Mouse (Mus musculus) hindbrain, embryonic 11.5 days (tissue): ENCODE measurements around the gene Sumf1. TPM values are rescaled to one million over a fixed set of nuclear protein-coding genes. Genes with fewer than 3 reads are reported as not detected.
A peak's percentile ranks its signal among the peaks of the same experiment; 100 is the strongest.

ENCODE experiments used
- ATAC-seq: fragments of 200-750 bp; cut with Nextera tagmentation; 2 replicates; pipeline ENCODE4 v1.8.0; 2017; ENCODE audit warnings: mild to moderate bottlenecking, moderate TSS enrichment, moderate library complexity; ENCODE audit not compliant: low FRiP score
- DNase-seq: peaks from one replicate; pipeline ENCODE4 v3.0.0-alpha.2; 2015; ENCODE audit warnings: low spot score
- H3K27ac ChIP-seq: fragments of 300-500 bp; sonication (generic); 2 replicates; pipeline ENCODE4 v1.5.1; 2014; ENCODE audit warnings: mild to moderate bottlenecking, low read depth, low read length
- H3K27me3 ChIP-seq: fragments of 300-500 bp; sonication (generic); 2 replicates; pipeline ENCODE4 v1.6.1; 2014; ENCODE audit warnings: mild to moderate bottlenecking, low read length, moderate library complexity, mixed read lengths; ENCODE audit not compliant: control insufficient read depth, insufficient read depth
- H3K36me3 ChIP-seq: fragments of 300-500 bp; sonication (generic); 2 replicates; pipeline ENCODE4 v1.6.1; 2014; ENCODE audit warnings: mild to moderate bottlenecking, low read length, moderate library complexity, mixed read lengths; ENCODE audit not compliant: control insufficient read depth, insufficient read depth
- H3K4me1 ChIP-seq: fragments of 300-500 bp; sonication (generic); replicated peaks from 2 replicates; pipeline ENCODE4 v1.6.1; 2014; ENCODE audit warnings: low read length, mixed read lengths; ENCODE audit not compliant: control insufficient read depth, insufficient read depth
- H3K4me2 ChIP-seq: fragments of 300-500 bp; sonication (generic); replicated peaks from 2 replicates; pipeline ENCODE4 v1.6.1; 2014; ENCODE audit warnings: mild to moderate bottlenecking, low read depth, low read length
- H3K4me3 ChIP-seq: fragments of 300-500 bp; sonication (generic); 2 replicates; pipeline ENCODE4 v1.5.1; 2014; ENCODE audit warnings: low read depth, low read length
- H3K9ac ChIP-seq: fragments of 300-500 bp; sonication (generic); 2 replicates; pipeline ENCODE4 v1.6.1; 2014; ENCODE audit warnings: low read depth, low read length
- H3K9me3 ChIP-seq: fragments of 300-500 bp; sonication (generic); 2 replicates; pipeline ENCODE4 v1.6.1; 2016; ENCODE audit warnings: low read length; ENCODE audit not compliant: control insufficient read depth
- WGBS: fragments of 180-500 bp; shearing (Covaris S2); extraction: QIAGEN DNeasy Blood & Tissue Kit; methylation state at CpG from one replicate; pipeline ENCODE4 v1.1.7; 2014; 5-methylcytosine and 5-hydroxymethylcytosine counted together
- polyA plus RNA-seq: library from polyadenylated mRNA; unstranded; fragments of >200 nt; fragmentation: Nextera tagmentation; extraction: Ambion mirVana; gene quantifications from 2 replicates; pipeline ENCODE4 v1.2.1, GENCODE M21; 2014

Sumf1 gene
- polyA plus RNA-seq, 1 experiment from 2014 or later: 13.3 TPM

DNA sequence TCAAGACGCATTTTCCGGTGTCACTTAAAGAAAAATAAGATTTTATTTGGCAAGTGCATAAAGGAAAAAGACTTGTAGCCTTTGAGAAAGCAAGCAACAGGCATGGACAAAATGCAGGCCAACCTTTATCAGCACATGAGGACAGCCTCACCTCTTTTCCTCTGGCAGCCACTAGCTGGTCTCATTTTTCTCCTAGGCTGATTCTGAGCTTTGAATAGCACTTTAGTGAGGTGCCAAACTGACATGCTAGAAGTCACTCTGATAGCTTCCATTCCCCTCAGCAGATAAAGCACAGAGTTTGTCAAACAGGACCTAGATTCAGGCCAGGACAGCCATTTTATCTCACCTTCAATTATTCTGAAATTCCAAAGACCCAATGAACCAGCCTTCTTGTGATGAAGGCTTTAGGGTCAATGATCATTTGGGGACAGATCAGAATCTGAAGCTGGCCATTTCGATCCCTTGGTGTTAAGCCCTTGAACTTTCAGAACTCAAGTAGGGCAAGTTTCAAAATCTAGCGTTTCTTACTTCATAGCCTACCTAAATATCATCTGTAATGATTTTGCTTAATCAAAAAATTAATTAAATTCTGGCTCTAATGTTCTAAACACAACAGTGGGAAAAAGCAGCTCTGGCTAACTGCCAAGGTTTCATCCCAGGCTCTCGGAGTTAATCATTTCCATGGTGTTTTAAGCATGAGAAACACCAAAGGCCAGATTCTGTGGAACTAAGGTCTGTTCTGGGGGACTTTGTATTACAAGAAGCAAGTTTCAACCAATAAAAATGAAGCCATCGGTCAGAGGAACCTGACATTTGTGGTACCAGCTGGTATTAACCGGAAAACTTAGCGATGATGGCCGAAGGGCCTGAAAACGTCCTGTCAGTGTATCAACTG is 83.2 kb downstream of the Sumf1 start:
- Histone ChIP-seq H3K9me3 (no peaks in the 10 kb centered on the region), H3K4me2 (no peak overlapping the region), H3K36me3 (no peaks in the 10 kb centered on the region), H3K9ac (no peak overlapping the region), H3K27ac (no peak overlapping the region), H3K27me3 (no peaks in the 10 kb centered on the region), H3K4me1 (no peaks in the 10 kb centered on the region), H3K4me3 (no peak overlapping the region)
- 90% methylated on average over 10 of the region's 10 CpGs for WGBS
- ATAC-seq: no peak
- DNase-seq: no peak

- Histone ChIP-seq H3K4me2 (no peak overlapping the region), H3K27ac (no peak overlapping the region), H3K9me3 (no peaks in the 10 kb centered on the region), H3K27me3 (no peaks in the 10 kb centered on the region), H3K4me3 (no peak overlapping the region), H3K4me1 (no peaks in the 10 kb centered on the region), H3K36me3 (no peaks in the 10 kb centered on the region), H3K9ac (no peak overlapping the region)
- ATAC-seq: peak; percentile 19; the same call in 1 of the 2 replicates
- 47% methylated on average over 3 of the region's 3 CpGs for WGBS
- DNase-seq: no peak
Observed at GRCm38 (mm10) chr6:108098846-108099217, 86.5 kb downstream of the Sumf1 start.

GRCm38 (mm10) chr6:108098171-108098845 is 87.1 kb downstream of the Sumf1 start:
- no peaks in the 10 kb centered on the region for H3K36me3 ChIP-seq
- DNase-seq: peak; percentile 79
- no peaks in the 10 kb centered on the region for H3K9me3 ChIP-seq
- no peaks in the 10 kb centered on the region for H3K4me1 ChIP-seq
- 18% methylated on average over 9 of the region's 9 CpGs for WGBS
- no peak overlapping the region for H3K27ac ChIP-seq
- H3K9ac ChIP-seq: no peak overlapping the region
- no peaks in the 10 kb centered on the region for H3K27me3 ChIP-seq
- ATAC-seq: peak; percentile 82
- no peak overlapping the region for H3K4me3 ChIP-seq
- H3K4me2 ChIP-seq: no peak overlapping the region

DNA sequence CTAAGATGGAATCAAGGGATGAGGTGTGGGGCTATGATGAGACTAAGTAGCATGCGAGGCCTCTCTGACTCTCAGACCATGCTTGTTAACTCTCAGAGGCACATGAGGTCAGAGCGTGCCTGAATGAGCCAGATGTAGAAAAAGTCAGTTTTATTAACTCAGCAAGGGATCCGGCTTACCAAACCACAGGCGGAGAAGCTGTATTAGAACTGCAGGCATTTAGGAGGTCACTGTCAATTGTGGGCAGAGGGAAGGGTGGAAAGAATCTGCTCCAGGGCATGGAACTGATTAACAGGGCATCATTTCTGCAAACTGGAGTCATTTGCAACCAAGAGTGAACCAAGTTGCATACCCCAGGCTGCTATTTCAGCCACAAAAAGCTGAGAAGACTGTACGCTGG is 89.9 kb downstream of the Sumf1 start:
- DNase-seq (no peak), ATAC-seq (no peak)
- Histone ChIP-seq H3K4me2 (no peak overlapping the region), H3K27ac (no peak overlapping the region), H3K27me3 (no peaks in the 10 kb centered on the region), H3K4me1 (no peaks in the 10 kb centered on the region), H3K36me3 (no peaks in the 10 kb centered on the region), H3K9me3 (no peaks in the 10 kb centered on the region), H3K4me3 (no peak overlapping the region), H3K9ac (no peak overlapping the region)
- WGBS: 78% methylated on average over 5 of the region's 5 CpGs

DNA sequence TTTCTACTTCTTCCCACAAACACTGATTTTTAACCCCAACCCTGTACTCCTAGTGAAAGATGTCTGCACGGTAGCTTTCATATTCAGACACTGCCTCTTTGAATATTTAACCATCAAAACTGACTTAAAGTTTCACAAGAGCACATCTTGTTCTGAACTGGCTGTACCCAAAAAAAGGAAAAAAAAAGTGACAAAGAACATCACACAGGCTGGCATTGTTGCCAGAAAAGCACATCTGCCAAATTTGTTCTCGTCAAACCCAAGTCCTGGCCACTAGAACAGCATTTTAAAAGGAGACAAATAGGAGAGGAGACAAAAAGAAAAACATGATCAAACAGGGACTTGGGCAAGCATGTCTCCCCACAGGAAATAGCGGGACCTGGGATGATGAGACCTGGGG is 91.9 kb downstream of the Sumf1 start:
- no peaks in the 10 kb centered on the region for H3K9me3 ChIP-seq
- no peak overlapping the region for H3K9ac ChIP-seq
- no peaks in the 10 kb centered on the region for H3K4me1 ChIP-seq
- no peak for DNase-seq
- no peak overlapping the region for H3K4me2 ChIP-seq
- no peak overlapping the region for H3K27ac ChIP-seq
- H3K4me3 ChIP-seq: no peak overlapping the region
- ATAC-seq: no peak
- no peaks in the 10 kb centered on the region for H3K27me3 ChIP-seq
- no peaks in the 10 kb centered on the region for H3K36me3 ChIP-seq
- 90% methylated on average over 3 of the region's 3 CpGs for WGBS

DNA sequence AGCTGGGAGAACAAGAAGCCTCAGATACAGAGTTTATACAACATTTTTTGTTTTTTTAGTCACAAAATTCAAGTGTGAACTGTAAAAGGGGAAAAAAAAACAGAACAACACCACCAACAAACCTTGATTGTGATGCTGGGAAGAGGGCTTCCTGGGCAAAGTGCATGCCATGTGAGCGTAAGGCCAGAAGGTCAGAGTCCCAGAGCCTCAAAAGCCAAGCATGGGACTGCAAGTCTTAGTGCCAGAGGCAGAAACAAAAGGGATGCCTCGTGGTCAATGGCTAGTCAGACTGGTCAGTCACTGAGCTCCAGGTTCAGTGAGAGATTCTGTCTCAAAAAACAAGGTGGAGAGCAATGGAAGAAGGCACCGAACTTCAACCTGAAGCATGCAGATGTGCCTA is 92.7 kb downstream of the Sumf1 start:
- DNase-seq (no peak), ATAC-seq (no peak)
- Histone ChIP-seq H3K4me3 (no peak overlapping the region), H3K27ac (no peak overlapping the region), H3K9me3 (no peaks in the 10 kb centered on the region), H3K9ac (no peak overlapping the region), H3K4me2 (no peak overlapping the region), H3K27me3 (no peaks in the 10 kb centered on the region), H3K4me1 (no peaks in the 10 kb centered on the region), H3K36me3 (no peaks in the 10 kb centered on the region)
- WGBS: 83% methylated on average over 3 of the region's 3 CpGs

DNA sequence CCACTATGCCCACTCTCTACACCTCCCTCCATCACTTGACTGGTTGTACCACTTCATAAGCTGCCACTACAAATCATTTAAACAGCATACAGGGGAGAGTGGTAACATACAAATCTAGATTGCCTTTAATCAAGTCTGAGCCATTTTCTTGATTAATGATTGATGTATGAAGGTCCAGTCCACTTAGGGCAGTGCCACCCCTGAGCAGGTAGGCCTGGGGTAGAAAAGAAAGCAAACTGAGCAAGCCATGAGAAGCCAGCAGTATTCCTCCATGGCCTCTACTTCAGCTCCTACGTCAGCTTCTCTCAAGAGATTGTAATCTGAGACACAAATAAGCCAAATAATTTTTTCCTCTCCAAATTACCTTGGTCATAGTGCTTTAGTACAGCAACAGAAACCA is 94.1 kb downstream of the Sumf1 start:
- H3K36me3 ChIP-seq: no peaks in the 10 kb centered on the region
- 68% methylated on average over 1 of the region's 1 CpGs for WGBS

GRCm38 (mm10) chr6:108075857-108076256 is 109.5 kb downstream of the Sumf1 start:
- 92% methylated on average over 7 of the region's 7 CpGs for WGBS
- Histone ChIP-seq H3K36me3 (no peaks in the 10 kb centered on the region), H3K27ac (no peak overlapping the region), H3K4me2 (no peak overlapping the region), H3K4me1 (no peaks in the 10 kb centered on the region), H3K9ac (no peak overlapping the region), H3K9me3 (no peaks in the 10 kb centered on the region), H3K27me3 (no peaks in the 10 kb centered on the region), H3K4me3 (no peak overlapping the region)
- DNase-seq: no peak
- ATAC-seq: no peak

More for the DNA sequence above, 94.1 kb downstream of the Sumf1 start:
- H3K27ac ChIP-seq: no peak overlapping the region
- H3K9ac ChIP-seq: no peak overlapping the region
- ATAC-seq (no peak), DNase-seq (no peak)
- H3K4me2 ChIP-seq: no peak overlapping the region
- H3K4me1 ChIP-seq: no peaks in the 10 kb centered on the region
- H3K4me3 ChIP-seq: no peak overlapping the region
- no peaks in the 10 kb centered on the region for H3K9me3 ChIP-seq
- H3K27me3 ChIP-seq: no peaks in the 10 kb centered on the region

- Histone ChIP-seq H3K27me3 (no peaks in the 10 kb centered on the region), H3K27ac (no peak overlapping the region), H3K9ac (no peak overlapping the region), H3K4me1 (no peaks in the 10 kb centered on the region), H3K36me3 (no peaks in the 10 kb centered on the region), H3K4me3 (no peak overlapping the region), H3K9me3 (no peaks in the 10 kb centered on the region), H3K4me2 (no peak overlapping the region)
- ATAC-seq (no peak), DNase-seq (no peak)
- WGBS: 91% methylated on average over 10 of the region's 10 CpGs
Observed at GRCm38 (mm10) chr6:108074624-108075023, 110.8 kb downstream of the Sumf1 start.
